Mouse (Mus musculus) frontal cortex, adult 2 months (tissue): ENCODE measurements around the gene Vill. TPM values are rescaled to one million over a fixed set of nuclear protein-coding genes. Genes with fewer than 3 reads are reported as not detected.

ENCODE experiments used
- DNase-seq, 2 experiments: peaks; one replicate each; pipeline ENCODE4 v3.0.0; 2022; ENCODE audit warnings: low spot score in 1 of 2; ENCODE audit errors: extremely low spot score in 1 of 2
- polyA plus RNA-seq: library from polyadenylated mRNA; depleted of rRNA; stranded (reverse); fragments of >200 nt; gene quantifications from 2 replicates; pipeline ENCODE4 v1.2.3, GENCODE M21; 2012; rRNA removed

The Vill gene
- polyA plus RNA-seq, 1 experiment, result 9.1 TPM

GRCm38 (mm10) chr9:119107566-119107965 is 55.0 kb downstream of the Vill start:
- DNase-seq, result no peak

DNA sequence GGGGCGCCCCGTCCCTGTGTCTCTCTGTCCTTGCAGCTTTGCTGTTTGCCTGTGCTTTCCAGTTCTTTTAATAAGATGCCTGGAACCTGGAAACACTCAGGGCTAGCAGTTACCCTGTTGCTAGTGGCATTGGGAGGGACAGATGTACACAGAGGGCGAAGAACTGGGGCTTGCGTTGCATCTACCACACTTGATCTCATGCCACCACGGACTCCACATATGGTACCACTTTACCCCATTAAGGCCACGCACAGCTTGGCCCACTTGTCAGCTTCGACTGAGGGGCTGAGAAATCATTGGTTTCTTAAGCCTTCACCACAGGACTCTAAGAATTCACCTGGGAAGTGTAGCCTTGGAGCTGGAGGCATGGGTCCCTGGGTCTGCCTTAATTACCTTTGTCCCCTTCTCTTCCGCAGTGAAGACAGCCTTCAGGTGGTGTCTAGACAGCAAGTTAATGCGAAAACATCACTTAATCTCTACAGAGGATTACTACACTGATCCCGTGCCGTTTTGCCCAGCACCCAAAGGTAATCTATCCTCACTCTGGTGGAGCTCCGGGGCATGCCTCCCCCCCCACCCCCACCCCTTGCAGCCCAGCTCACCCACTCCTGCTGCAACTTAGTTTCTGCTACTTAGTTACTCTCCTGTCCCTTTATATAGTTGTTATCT is 57.2 kb downstream of the Vill start:
- DNase-seq, result no peak

- DNase-seq, result no peak
Observed at GRCm38 (mm10) chr9:119110640-119111039, 58.1 kb downstream of the Vill start.

GRCm38 (mm10) chr9:119114911-119115310 is 62.3 kb downstream of the Vill start:
- DNase-seq, result no peak

- DNase-seq, result no peak
Observed at GRCm38 (mm10) chr9:119119409-119120167, 67.0 kb downstream of the Vill start.

DNA sequence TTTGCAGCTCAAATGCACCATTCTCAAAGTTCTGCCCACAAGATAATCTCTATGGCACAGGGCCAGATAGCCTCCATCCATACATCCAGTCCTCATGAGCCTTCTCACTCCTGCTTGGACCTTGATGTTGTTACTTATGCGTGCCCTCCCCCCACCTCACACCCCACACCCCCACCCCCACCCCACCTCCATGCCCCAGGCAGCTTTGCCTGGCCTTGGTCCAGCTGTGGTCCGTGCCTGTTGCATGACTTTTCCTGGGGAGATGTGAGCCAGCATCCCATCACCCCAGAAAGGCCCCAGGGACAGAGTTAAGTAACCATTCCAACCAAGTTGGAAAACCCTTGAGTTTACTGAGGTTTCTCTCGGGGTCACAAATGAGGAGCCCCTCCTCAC is 67.6 kb downstream of the Vill start:
- no peak for DNase-seq

Other genes starting within 250 kb of the Vill start
- gene Ctdspl, start 126.3 kb upstream of the Vill start, polyA plus RNA-seq, result 30.1 and 33.7 TPM in 2 replicates
- 15.9 and 18.4 TPM in 2 replicates for gene Plcd1, start 40.7 kb downstream of the Vill start, polyA plus RNA-seq
- gene Dlec1, start 49.7 kb downstream of the Vill start, polyA plus RNA-seq, result 3.5 and 4.6 TPM in 2 replicates
- 0.80 and 1.7 TPM in 2 replicates for gene Acaa1b, start 104.3 kb downstream of the Vill start, polyA plus RNA-seq
- gene Gm47289, start 106.4 kb downstream of the Vill start, polyA plus RNA-seq, result not detected in 2 replicates
- not detected in 2 replicates for gene Slc22a13, start 156.3 kb downstream of the Vill start, polyA plus RNA-seq